Mouse (Mus musculus) midbrain, embryonic 13.5 days (tissue): ENCODE data around the gene Lat. TPM values are rescaled to one million over a fixed set of nuclear protein-coding genes. Genes with fewer than 3 reads are reported as not detected.

Source experiments
- ATAC-seq: fragments of 200-750 bp; cut with Nextera tagmentation; 2 replicates; pipeline ENCODE4 v1.8.0; 2017; ENCODE audit warnings: mild to moderate bottlenecking, moderate TSS enrichment, moderate library complexity
- H3K27ac ChIP-seq: fragments of 300-500 bp; sonication (generic); 2 replicates; pipeline ENCODE4 v1.5.1; 2015; ENCODE audit warnings: inconsistent platforms, mild to moderate bottlenecking, moderate library complexity
- H3K27me3 ChIP-seq: fragments of 300-500 bp; sonication (generic); 2 replicates; pipeline ENCODE4 v1.6.1; 2015; ENCODE audit warnings: mild to moderate bottlenecking, inconsistent platforms
- H3K36me3 ChIP-seq: fragments of 300-500 bp; sonication (generic); 2 replicates; pipeline ENCODE4 v1.6.1; 2015; ENCODE audit warnings: mild to moderate bottlenecking, inconsistent platforms
- H3K4me1 ChIP-seq: fragments of 300-500 bp; sonication (generic); replicated peaks from 2 replicates; pipeline ENCODE4 v1.6.1; 2015; ENCODE audit warnings: inconsistent platforms
- H3K4me2 ChIP-seq: fragments of 300-500 bp; sonication (generic); replicated peaks from 2 replicates; pipeline ENCODE4 v1.6.1; 2015; ENCODE audit warnings: moderate library complexity, mild to moderate bottlenecking, inconsistent platforms
- H3K4me3 ChIP-seq: fragments of 300-500 bp; sonication (generic); replicated peaks from 2 replicates; pipeline ENCODE4 v1.5.1; 2015; ENCODE audit warnings: mild to moderate bottlenecking, inconsistent platforms
- H3K9ac ChIP-seq: fragments of 300-500 bp; sonication (generic); replicated peaks from 2 replicates; pipeline ENCODE4 v1.6.1; 2015; ENCODE audit warnings: mild to moderate bottlenecking, inconsistent platforms
- H3K9me3 ChIP-seq: fragments of 300-500 bp; sonication (generic); 2 replicates; pipeline ENCODE4 v1.6.1; 2016; ENCODE audit warnings: mild to moderate bottlenecking, inconsistent platforms
- WGBS: fragments of 180-500 bp; shearing (Covaris S2); methylation state at CpG from one replicate; pipeline ENCODE4 v1.1.7; 2015; 5-methylcytosine and 5-hydroxymethylcytosine counted together
- polyA plus RNA-seq: library from polyadenylated mRNA; unstranded; fragments of >200 nt; fragmentation: Nextera tagmentation; extraction: Ambion mirVana; gene quantifications from 2 replicates; pipeline ENCODE4 v1.2.1, GENCODE M21; 2015

The Lat gene
- polyA plus RNA-seq, 1 experiment from 2014 or later: 1.7 TPM

DNA sequence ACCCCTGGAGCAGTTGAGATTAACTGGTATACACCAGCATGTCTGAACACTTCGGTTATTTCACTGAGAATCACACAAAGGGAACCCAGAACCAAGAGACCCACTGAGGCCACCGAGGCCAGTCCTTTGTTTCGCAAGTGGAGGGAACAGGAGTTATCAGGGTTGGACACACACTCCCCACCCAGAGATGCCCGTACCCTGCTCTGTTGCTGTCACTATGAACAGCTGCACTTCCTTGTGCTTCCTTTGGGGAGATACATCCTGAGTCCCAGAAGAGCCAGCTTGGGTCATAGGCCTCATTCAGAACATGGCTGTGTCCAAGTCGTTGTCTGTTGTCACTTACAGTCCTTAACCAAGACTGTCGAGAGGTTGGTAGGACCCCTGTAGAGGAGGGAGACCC is 6.3 kb downstream of the Lat start:
- no peaks in the 10 kb centered on the region for H3K27me3 ChIP-seq
- no peaks in the 10 kb centered on the region for H3K9me3 ChIP-seq
- H3K4me3 ChIP-seq: no peak overlapping the region
- ATAC-seq: no peak
- H3K9ac ChIP-seq: no peak overlapping the region
- no peaks in the 10 kb centered on the region for H3K4me1 ChIP-seq
- no peak overlapping the region for H3K27ac ChIP-seq
- H3K36me3 ChIP-seq: peaks cover 17% of the 10 kb centered on the region
- no peak overlapping the region for H3K4me2 ChIP-seq
- WGBS: 86% methylated on average over 6 of the region's 6 CpGs

DNA sequence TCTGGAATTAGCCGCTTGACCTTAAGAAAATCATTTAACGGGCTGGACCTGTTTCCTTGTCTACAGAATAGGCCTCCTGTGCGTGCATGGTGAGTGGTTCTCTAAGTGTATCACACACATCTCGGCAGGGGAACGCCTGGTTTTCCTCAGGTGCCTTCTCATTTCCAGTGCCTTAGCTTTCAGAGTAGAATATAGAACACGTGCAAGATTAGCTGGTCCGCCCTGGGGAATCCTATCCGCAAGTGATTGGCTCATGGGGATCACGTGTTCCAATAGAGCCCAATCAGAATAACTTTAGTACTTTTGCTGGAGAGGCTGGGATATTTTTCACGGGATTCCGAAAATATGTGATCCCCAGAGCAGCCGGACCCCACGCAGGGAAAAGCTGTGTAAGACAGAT is 10.3 kb downstream of the Lat start:
- WGBS: 77% methylated on average over 13 of the region's 13 CpGs
- Histone ChIP-seq H3K9ac (no peak overlapping the region), H3K9me3 (no peaks in the 10 kb centered on the region), H3K4me1 (peaks cover 13% of the 10 kb centered on the region), H3K27me3 (no peaks in the 10 kb centered on the region), H3K4me2 (no peak overlapping the region), H3K27ac (no peak overlapping the region), H3K36me3 (peaks cover 4% of the 10 kb centered on the region; the same call in 1 of the 2 replicates), H3K4me3 (no peak overlapping the region)
- no peak for ATAC-seq

DNA sequence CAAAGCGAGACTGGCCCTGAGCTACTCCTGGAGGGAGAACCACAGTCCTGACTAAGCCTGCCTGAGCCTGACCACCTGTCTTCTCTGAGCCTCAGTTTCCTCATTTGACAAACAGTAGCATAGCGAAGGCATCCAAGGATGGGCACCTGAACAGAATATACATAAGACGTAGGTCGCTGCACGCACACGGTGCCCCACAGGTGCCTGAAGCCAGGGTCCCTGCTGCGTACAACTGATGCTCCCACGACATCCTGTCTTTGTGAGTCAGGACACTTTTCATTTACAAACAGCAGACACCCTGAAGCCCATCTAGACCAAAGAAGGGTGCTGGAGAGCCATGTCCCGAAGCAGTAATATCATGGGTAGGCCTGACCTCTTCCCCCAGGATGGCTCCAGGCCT is 11.0 kb downstream of the Lat start:
- Histone ChIP-seq H3K9ac (no peak overlapping the region), H3K36me3 (no peaks in the 10 kb centered on the region), H3K27ac (no peak overlapping the region), H3K9me3 (no peaks in the 10 kb centered on the region), H3K4me1 (peaks cover 13% of the 10 kb centered on the region), H3K4me3 (no peak overlapping the region), H3K27me3 (no peaks in the 10 kb centered on the region), H3K4me2 (no peak overlapping the region)
- WGBS: 95% methylated on average over 9 of the region's 9 CpGs
- no peak for ATAC-seq

GRCm38 (mm10) chr7:126357838-126358237 is 11.5 kb downstream of the Lat start:
- no peaks in the 10 kb centered on the region for H3K9me3 ChIP-seq
- 89% methylated on average over 6 of the region's 6 CpGs for WGBS
- H3K27me3 ChIP-seq: no peaks in the 10 kb centered on the region
- no peak overlapping the region for H3K4me2 ChIP-seq
- H3K27ac ChIP-seq: no peak overlapping the region
- no peak overlapping the region for H3K4me3 ChIP-seq
- H3K4me1 ChIP-seq: peaks cover 13% of the 10 kb centered on the region
- no peak for ATAC-seq
- H3K9ac ChIP-seq: no peak overlapping the region
- no peaks in the 10 kb centered on the region for H3K36me3 ChIP-seq

DNA sequence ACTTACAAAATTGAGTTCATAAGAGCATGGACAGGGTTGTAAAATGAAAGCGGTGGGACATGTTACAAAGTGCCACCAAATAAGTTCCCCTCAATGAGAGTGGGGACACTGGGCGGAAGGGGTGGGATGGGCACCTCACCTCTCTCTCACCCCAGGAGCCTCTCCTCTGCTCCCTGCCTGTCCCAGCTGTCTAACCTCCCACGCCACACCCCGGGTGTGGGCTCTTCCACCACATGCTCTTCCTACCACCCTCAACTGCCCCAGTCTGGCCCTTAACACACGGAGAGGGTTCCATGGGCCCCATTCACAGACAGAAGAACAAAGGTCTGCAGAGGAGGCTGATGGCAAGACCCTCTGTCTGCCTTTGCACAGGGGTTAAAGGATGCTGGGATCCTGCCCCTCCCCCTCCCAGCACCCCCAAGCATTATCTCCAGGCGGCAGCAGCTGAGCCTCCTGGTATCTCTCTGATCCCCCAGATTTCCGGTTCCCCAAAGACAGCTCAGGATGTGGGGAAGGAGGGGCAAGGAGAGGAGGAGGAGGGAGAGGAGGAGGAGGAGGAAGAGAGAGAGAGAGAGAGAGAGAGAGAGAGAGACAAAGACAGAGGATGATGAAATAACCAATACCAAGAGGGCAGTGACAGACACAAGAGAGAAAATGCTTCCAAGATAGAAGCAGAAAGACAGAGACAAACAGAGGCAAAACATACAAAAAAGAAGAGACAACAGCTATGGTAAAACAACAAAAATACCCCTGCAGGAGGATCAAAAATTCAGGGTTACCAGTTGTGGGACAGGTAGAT is 12.4 kb downstream of the Lat start:
- no peak for ATAC-seq
- Histone ChIP-seq H3K9me3 (no peaks in the 10 kb centered on the region), H3K27me3 (no peaks in the 10 kb centered on the region), H3K4me3 (no peak overlapping the region), H3K27ac (no peak overlapping the region), H3K4me2 (no peak overlapping the region), H3K4me1 (peaks cover 13% of the 10 kb centered on the region), H3K36me3 (no peaks in the 10 kb centered on the region), H3K9ac (no peak overlapping the region)
- 45% methylated on average over 7 of the region's 7 CpGs for WGBS

- H3K9ac ChIP-seq: no peak overlapping the region
- H3K4me1 ChIP-seq: peaks cover 17% of the 10 kb centered on the region
- no peak overlapping the region for H3K4me2 ChIP-seq
- no peak overlapping the region for H3K4me3 ChIP-seq
- no peak overlapping the region for H3K27ac ChIP-seq
- ATAC-seq: no peak
- no peaks in the 10 kb centered on the region for H3K9me3 ChIP-seq
- H3K36me3 ChIP-seq: no peaks in the 10 kb centered on the region
- 43% methylated on average over 5 of the region's 5 CpGs for whole genome bisulfite sequencing
- no peaks in the 10 kb centered on the region for H3K27me3 ChIP-seq
These were observed 13.3 kb downstream of the Lat start for GRCm38 (mm10) chr7:126355847-126356597.

GRCm38 (mm10) chr7:126354738-126355614 is 14.4 kb downstream of the Lat start:
- no peak for ATAC-seq
- no peaks in the 10 kb centered on the region for H3K36me3 ChIP-seq

GRCm38 (mm10) chr7:126353994-126354365 is 15.4 kb downstream of the Lat start:
- H3K9me3 ChIP-seq: no peaks in the 10 kb centered on the region
- no peak overlapping the region for H3K4me3 ChIP-seq
- H3K9ac ChIP-seq: no peak overlapping the region
- WGBS: 86% methylated on average over 3 of the region's 3 CpGs
- no peak for ATAC-seq
- H3K4me2 ChIP-seq: no peak overlapping the region
- no peaks in the 10 kb centered on the region for H3K36me3 ChIP-seq
- no peaks in the 10 kb centered on the region for H3K27me3 ChIP-seq
- no peak overlapping the region for H3K27ac ChIP-seq
- peaks cover 17% of the 10 kb centered on the region for H3K4me1 ChIP-seq

More at GRCm38 (mm10) chr7:126354738-126355614, 14.4 kb downstream of the Lat start:
- H3K9ac ChIP-seq: no peak overlapping the region
- no peaks in the 10 kb centered on the region for H3K9me3 ChIP-seq
- no peak overlapping the region for H3K4me2 ChIP-seq
- H3K4me1 ChIP-seq: peaks cover 17% of the 10 kb centered on the region
- no peaks in the 10 kb centered on the region for H3K27me3 ChIP-seq
- H3K27ac ChIP-seq: no peak overlapping the region
- no peak overlapping the region for H3K4me3 ChIP-seq
- WGBS: 50% methylated on average over 14 of the region's 14 CpGs

GRCm38 (mm10) chr7:126353251-126353993 is 15.9 kb downstream of the Lat start:
- H3K9ac ChIP-seq: no peak overlapping the region
- H3K4me1 ChIP-seq: peaks cover 17% of the 10 kb centered on the region
- no peaks in the 10 kb centered on the region for H3K9me3 ChIP-seq
- no peak overlapping the region for H3K4me2 ChIP-seq
- WGBS: 64% methylated on average over 11 of the region's 11 CpGs
- H3K4me3 ChIP-seq: no peak overlapping the region
- no peaks in the 10 kb centered on the region for H3K27me3 ChIP-seq
- ATAC-seq: no peak
- H3K36me3 ChIP-seq: no peaks in the 10 kb centered on the region
- no peak overlapping the region for H3K27ac ChIP-seq

DNA sequence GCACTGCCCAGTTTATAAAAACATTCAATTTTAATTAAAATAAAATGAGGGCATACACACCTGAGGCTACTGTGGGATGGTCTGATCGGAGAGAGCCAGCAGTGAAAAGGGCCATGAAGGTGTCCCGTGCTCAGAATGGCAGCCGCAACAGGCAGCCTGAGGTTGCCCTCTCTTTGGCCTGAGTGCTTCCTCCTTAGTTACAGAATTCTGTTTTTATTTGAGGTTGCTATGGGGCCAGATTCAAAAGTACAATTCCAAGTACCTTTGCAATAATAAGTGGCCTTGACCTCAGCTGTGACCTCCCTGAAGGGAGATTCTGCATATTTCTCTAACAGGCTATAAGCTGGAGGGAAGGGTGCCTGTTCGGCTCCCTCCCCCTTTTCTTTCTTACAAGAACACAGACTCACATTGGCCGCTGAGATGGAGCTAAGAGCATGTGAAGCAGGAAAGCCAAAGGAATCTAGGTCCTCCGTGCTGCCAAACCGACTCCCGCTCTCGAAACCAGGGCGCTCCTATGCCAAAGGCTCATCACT is 17.9 kb downstream of the Lat start:
- WGBS: 42% methylated on average over 10 of the region's 10 CpGs
- Histone ChIP-seq H3K9me3 (no peaks in the 10 kb centered on the region), H3K4me2 (peak overlapping the region; percentile 42), H3K4me1 (peaks cover 14% of the 10 kb centered on the region), H3K36me3 (no peaks in the 10 kb centered on the region), H3K27ac (peak overlapping the region; percentile 46), H3K9ac (no peak overlapping the region; the same call in 1 of the 2 replicates), H3K27me3 (no peaks in the 10 kb centered on the region), H3K4me3 (no peak overlapping the region)
- peak; percentile 40; the same call in 1 of the 2 replicates for ATAC-seq

GRCm38 (mm10) chr7:126350748-126351418 is 18.5 kb downstream of the Lat start:
- 57% methylated on average over 20 of the region's 20 CpGs for WGBS
- peak overlapping the region; percentile 27 for H3K4me3 ChIP-seq
- H3K27me3 ChIP-seq: no peaks in the 10 kb centered on the region
- H3K9me3 ChIP-seq: no peaks in the 10 kb centered on the region
- H3K9ac ChIP-seq: 0 out of 2 replicates have a peak overlapping the region, but pooled peaks have one; percentile 29
- no peaks in the 10 kb centered on the region for H3K36me3 ChIP-seq
- H3K4me2 ChIP-seq: peak overlapping the region; percentile 42
- H3K4me1 ChIP-seq: peaks cover 12% of the 10 kb centered on the region
- ATAC-seq: peak; percentile 77
- peak overlapping the region; percentile 46 for H3K27ac ChIP-seq
